Mouse (Mus musculus): ENCODE results near the gene Plpp7.

- TF ChIP-seq CTCF (IDR thresholded peaks at IDR 0.05; ENCODE audit: extremely low read depth, insufficient read depth, insufficient read length, insufficient replicate concordance) (no peak), POLR2A (IDR thresholded peaks at IDR 0.05; ENCODE audit: low read depth, low read length) (no peak)
Observed at GRCm38 (mm10) chr2:32095351-32096121, at the start of gene Plpp7.
